Mouse (Mus musculus): ENCODE results near the gene Cdk11b. TPM values are rescaled to one million over a fixed set of nuclear protein-coding genes. Genes with fewer than 3 reads are reported as not detected.

Gene Cdk11b
- polyA plus RNA-seq, 1 experiment = 102 TPM

DNA sequence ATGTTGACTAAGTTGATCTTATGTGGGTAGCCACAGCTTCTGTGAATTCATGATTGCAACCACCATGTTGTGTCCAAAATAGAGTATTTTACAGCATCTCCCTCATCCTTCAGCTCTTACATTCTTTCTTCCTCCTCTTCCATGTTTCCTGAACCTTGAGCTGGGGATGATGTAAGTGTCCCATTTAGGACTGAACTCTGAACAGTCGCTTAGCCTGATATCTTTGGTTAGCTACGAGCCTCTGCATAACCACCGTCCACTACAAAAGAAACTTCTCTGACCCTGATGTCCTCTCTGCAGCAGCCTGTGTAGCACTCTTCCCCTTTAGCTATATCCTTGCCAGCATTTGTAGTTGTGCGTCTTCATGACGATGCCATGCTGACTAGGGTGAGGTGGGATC, 21.1 kb downstream of the Cdk11b start:
- H3K4me3 ChIP-seq (ENCODE audit: insufficient read depth, low read length) = no peak overlapping the region
- H3K27ac ChIP-seq (ENCODE audit: insufficient read depth, low read depth, low read length) = no peak overlapping the region
- TF ChIP-seq CTCF (IDR thresholded peaks at IDR 0.05; ENCODE audit: low read depth, low read length) = no peak
- no peak for TF ChIP-seq POLR2A (IDR thresholded peaks at IDR 0.05; ENCODE audit: borderline replicate concordance, low read depth, low read length)
- no peaks in the 10 kb centered on the region for H3K4me1 ChIP-seq (ENCODE audit: control insufficient read depth, insufficient read depth, low read length)

DNA sequence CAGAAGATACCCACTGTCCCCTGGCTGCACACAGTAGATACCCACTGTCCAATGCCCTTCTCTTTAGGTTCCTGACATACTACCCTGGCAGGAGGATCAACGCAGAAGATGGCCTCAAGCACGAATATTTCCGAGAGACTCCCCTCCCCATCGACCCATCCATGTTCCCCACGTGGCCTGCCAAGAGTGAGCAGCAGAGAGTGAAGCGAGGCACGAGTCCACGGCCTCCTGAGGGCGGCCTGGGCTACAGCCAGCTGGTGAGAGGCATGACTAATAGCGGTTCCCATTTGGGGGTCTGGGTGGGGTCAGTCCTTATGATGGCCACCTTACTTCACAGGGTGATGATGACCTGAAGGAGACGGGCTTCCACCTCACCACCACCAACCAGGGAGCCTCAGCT, 24.7 kb downstream of the Cdk11b start:
- 0 out of 2 replicates have a peak, but pooled peaks cover 3% of the 10 kb centered on the region for H3K4me1 ChIP-seq (ENCODE audit: control insufficient read depth, insufficient read depth, low read length)
- no peak for TF ChIP-seq CTCF (IDR thresholded peaks at IDR 0.05; ENCODE audit: low read depth, low read length)
- no peak for TF ChIP-seq POLR2A (IDR thresholded peaks at IDR 0.05; ENCODE audit: borderline replicate concordance, low read depth, low read length)
- H3K27ac ChIP-seq (ENCODE audit: insufficient read depth, low read depth, low read length) = no peak overlapping the region
- no peak overlapping the region for H3K4me3 ChIP-seq (ENCODE audit: insufficient read depth, low read length)

DNA sequence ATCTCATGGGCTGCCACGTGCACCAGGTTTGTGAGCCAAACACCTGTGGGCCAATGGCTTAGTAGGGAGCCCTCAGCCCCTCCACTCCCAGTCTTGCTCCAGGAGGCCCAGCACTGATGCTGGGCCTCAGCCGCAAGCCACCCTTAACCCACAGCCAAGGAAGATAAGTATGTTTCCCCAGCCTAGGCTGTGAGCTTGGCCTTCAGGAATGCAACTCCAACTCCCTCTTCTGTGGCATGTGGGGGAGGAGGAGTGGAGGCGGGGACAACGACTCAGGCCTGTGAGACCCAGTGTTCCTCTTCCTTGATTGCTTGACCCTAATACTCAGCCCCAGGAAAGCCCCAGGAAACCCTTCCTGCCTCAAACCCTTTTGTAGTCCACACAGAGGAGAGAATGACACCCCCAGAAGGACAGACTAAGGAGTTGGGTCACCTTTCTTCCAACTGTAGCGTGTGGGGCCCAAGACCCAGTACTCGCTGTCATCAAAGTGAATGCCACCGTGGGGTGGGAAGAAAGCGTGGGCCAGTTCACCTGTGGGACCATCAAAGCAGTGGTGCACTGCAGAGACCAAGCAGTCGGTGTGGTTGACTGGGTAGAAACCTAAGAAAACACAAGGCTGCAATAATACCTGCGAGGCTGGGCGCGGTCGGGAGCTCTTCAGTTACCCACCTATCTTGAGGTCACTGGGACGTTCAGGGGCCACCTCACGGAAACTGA, 27.1 kb downstream of the Cdk11b start:
- TF ChIP-seq CTCF (IDR thresholded peaks at IDR 0.05; ENCODE audit: low read depth, low read length) (no peak), POLR2A (IDR thresholded peaks at IDR 0.05; ENCODE audit: borderline replicate concordance, low read depth, low read length) (no peak)
- Histone ChIP-seq H3K4me3 (ENCODE audit: insufficient read depth, low read length) (no peak overlapping the region), H3K4me1 (ENCODE audit: control insufficient read depth, insufficient read depth, low read length) (peaks cover 5% of the 10 kb centered on the region; the same call in 1 of the 2 replicates), H3K27ac (ENCODE audit: insufficient read depth, low read depth, low read length) (no peak overlapping the region)

DNA sequence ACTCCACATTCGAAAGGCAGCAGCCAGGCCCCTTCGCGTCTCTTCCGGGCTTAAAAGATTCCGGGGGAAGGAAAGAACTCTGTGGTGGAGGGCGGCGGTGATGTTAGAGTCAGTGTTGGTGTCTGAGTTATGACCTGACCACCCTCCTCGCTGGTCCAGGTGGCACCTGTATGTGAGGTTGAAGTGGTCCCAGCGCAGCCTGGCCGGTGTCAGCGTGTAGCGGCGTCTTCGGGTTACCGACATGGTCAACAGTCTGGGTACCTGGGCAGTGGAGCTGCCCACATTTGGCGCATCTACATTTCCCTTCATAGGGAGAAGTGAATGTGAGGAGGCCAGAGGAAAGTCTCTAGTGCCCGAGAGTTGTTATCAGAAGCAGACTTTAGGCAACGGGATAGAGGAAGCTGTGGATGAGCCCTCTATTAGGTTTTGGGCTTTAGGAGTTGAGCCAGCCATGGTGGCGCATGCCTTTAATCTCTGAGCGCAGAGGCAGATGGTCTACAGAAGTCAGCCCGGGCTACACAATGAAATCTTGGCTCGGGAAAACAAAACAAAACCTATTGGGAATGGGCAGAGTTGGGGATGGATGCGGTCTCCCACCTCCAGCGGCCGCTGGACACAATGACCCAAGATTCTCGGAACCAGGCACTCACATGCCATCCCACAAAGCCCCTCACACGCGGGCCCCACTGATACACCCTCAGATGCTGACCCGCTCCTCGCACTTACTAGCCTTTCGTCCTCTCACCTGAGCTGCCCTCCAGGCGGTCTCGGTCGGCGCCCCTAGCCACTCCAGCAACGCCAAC, 27.8 kb downstream of the Cdk11b start:
- H3K27ac ChIP-seq (ENCODE audit: insufficient read depth, low read depth, low read length) = no peak overlapping the region
- TF ChIP-seq POLR2A (IDR thresholded peaks at IDR 0.05; ENCODE audit: borderline replicate concordance, low read depth, low read length) (no peak), CTCF (IDR thresholded peaks at IDR 0.05; ENCODE audit: low read depth, low read length) (no peak)
- peaks cover 5% of the 10 kb centered on the region; the same call in 1 of the 2 replicates for H3K4me1 ChIP-seq (ENCODE audit: control insufficient read depth, insufficient read depth, low read length)
- no peak overlapping the region for H3K4me3 ChIP-seq (ENCODE audit: insufficient read depth, low read length)

DNA sequence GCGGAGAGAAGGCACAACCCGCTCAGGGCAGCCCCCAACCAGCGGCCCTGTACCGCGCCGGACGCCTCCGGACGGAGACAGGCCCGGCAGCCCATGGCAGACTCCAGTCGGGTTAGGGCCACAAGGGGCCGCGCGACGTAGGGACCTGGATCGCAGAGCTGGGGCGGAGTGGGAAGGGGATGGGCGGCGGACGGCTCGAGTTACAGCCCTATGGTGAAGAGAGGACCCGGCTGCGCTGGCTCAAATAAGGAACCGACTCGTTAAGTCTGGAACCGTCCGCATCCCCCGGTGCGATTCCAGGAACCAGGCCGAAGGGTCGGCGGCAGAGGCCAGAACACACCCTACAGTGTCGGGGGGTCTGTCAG, 28.4 kb downstream of the Cdk11b start, which contains the start of gene Mmp23:
TSS of gene Mmp23 (minus strand) at position 299 of the 365 bp plus-strand sequence.
- no peak within 1 kb of the TSS for H3K27ac ChIP-seq (ENCODE audit: insufficient read depth, low read depth, low read length)
- peaks cover 5% of the 10 kb centered on the region; the same call in 1 of the 2 replicates for H3K4me1 ChIP-seq (ENCODE audit: control insufficient read depth, insufficient read depth, low read length)
- H3K4me3 ChIP-seq (ENCODE audit: insufficient read depth, low read length) = peak within 1 kb of the TSS; percentile 31
- TF ChIP-seq CTCF (IDR thresholded peaks at IDR 0.05; ENCODE audit: low read depth, low read length) = no peak
- TF ChIP-seq POLR2A (IDR thresholded peaks at IDR 0.05; ENCODE audit: borderline replicate concordance, low read depth, low read length) = no peak

DNA sequence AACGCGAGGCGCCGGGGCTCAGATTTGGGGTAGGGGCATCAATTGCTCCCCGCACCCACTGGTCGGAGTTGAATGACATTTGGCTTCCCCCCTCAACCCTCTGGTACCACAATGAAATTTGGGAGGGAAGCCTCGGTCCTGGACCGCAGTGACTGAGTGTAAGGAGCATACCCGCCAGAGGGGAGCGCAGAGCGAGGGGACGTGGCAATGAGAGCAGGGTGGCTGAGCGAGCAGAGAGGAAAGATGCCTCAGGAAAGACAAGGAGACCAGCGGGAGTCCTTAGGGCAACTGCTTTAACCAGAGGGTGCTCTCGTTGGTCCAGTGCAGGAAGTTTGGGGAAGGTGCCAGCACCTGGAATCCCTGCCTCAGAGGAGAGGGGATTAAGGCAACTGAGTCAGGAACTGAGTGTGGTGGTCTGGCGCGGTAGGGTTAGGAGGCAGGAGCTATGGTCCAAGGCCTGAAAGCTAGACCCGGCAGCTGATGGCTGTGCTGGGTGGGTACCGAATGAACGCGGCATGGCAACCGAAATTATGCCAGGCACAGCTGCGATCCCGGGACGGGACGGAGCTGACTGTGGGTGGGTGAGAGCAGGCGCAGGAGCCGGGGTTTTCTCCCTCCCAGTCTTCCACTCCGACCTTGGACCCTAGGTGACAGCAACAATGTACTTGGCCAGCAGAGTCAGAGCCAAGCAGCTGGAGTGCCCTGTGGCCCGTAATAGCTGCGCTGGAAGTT, 29.0 kb downstream of the Cdk11b start:
- H3K4me1 ChIP-seq (ENCODE audit: control insufficient read depth, insufficient read depth, low read length) = peaks cover 5% of the 10 kb centered on the region; the same call in 1 of the 2 replicates
- no peak for TF ChIP-seq POLR2A (IDR thresholded peaks at IDR 0.05; ENCODE audit: borderline replicate concordance, low read depth, low read length)
- no peak for TF ChIP-seq CTCF (IDR thresholded peaks at IDR 0.05; ENCODE audit: low read depth, low read length)
- H3K27ac ChIP-seq (ENCODE audit: insufficient read depth, low read depth, low read length) = no peak overlapping the region
- H3K4me3 ChIP-seq (ENCODE audit: insufficient read depth, low read length) = peak overlapping the region; percentile 31

DNA sequence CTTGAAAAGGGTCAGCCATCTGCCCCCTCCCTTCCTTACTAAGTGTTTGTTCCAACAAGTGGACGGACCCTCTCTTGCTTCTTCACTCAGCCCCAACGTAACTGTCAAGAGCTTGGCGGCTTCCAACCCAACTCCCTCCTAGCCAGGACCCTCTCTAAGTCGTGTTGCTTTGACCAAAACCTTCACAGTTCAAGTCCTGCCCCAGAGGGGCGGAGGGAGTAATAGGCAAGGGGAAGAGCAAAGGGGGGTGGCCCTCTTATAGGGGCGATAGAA, 29.5 kb downstream of the Cdk11b start:
- no peak overlapping the region for H3K27ac ChIP-seq (ENCODE audit: insufficient read depth, low read depth, low read length)
- TF ChIP-seq CTCF (IDR thresholded peaks at IDR 0.05; ENCODE audit: low read depth, low read length) (no peak), POLR2A (IDR thresholded peaks at IDR 0.05; ENCODE audit: borderline replicate concordance, low read depth, low read length) (no peak)
- peaks cover 5% of the 10 kb centered on the region; the same call in 1 of the 2 replicates for H3K4me1 ChIP-seq (ENCODE audit: control insufficient read depth, insufficient read depth, low read length)
- H3K4me3 ChIP-seq (ENCODE audit: insufficient read depth, low read length) = peak overlapping the region; percentile 31; the same call in 1 of the 2 replicates

DNA sequence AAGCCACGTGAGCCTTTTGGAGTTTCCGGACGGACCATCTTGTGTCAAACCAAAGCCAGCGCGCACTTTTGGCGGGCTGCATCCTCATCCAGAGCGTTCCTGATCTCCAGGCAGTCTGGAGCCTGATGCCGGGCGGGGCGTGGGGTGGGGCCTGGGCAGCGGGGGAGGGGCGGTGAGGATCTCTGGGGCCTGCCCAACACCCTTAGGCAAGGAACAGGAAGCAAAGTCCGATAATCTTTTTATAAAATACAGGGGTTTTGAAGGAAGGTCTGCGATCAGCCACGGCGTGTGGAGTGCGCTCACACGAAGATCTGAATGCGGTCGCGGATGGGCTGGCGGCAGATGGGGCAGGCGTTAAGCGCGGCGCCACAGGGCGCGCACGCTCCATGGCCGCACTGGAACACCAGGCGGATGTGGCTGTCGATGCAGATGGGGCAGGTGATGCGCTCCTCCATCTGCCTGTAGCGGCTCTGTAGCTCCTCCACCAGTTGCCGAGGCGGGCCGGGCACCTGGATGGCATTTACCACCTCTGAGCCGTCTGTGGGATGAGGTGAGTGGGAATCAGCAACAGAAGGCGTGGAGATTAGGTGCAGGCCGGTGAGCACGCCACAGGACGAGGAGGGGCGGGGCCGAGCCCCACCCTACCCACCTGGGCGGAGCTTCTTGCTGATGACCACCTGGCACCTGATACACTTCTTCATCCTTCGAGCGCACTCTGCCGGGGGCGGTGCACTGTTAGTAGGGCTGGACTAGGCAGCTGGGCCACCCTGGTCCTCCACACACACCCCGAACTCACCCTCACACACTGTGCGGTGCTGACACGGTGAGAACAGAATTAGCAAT, 30.0 kb downstream of the Cdk11b start:
- H3K4me3 ChIP-seq (ENCODE audit: insufficient read depth, low read length) = peak overlapping the region; percentile 50
- TF ChIP-seq POLR2A (IDR thresholded peaks at IDR 0.05; ENCODE audit: borderline replicate concordance, low read depth, low read length) (no peak), CTCF (IDR thresholded peaks at IDR 0.05; ENCODE audit: low read depth, low read length) (no peak)
- no peak overlapping the region for H3K27ac ChIP-seq (ENCODE audit: insufficient read depth, low read depth, low read length)
- H3K4me1 ChIP-seq (ENCODE audit: control insufficient read depth, insufficient read depth, low read length) = peaks cover 5% of the 10 kb centered on the region; the same call in 1 of the 2 replicates

DNA sequence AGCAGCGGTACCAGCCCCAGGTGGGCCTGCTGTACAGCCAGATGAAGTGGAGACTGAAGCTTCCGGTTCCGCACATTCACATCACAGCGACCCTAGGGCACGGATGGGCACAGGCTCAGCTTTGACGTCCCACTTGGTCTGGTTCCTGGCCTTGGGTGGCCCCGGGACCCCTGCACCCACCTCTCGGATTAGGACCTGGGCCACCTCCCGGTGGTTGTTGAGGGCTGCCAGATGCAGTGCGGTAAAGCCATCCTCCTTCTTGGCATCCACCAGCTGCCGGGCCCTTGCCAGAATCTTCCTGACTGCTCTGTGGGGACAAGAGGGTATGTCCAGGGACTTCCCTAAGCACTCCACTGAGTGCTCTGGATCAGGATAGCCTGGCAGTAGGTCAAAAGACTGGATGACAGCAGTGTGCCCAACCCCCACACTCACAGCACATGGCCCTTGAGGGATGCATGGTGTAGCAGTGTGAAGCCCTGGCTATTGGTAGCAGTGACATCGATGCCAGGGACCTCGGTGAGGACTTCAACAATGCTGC, 31.6 kb downstream of the Cdk11b start:
- H3K4me3 ChIP-seq (ENCODE audit: insufficient read depth, low read length) = no peak overlapping the region
- TF ChIP-seq CTCF (IDR thresholded peaks at IDR 0.05; ENCODE audit: low read depth, low read length) (no peak), POLR2A (IDR thresholded peaks at IDR 0.05; ENCODE audit: borderline replicate concordance, low read depth, low read length) (no peak)
- H3K4me1 ChIP-seq (ENCODE audit: control insufficient read depth, insufficient read depth, low read length) = peaks cover 5% of the 10 kb centered on the region; the same call in 1 of the 2 replicates
- H3K27ac ChIP-seq (ENCODE audit: insufficient read depth, low read depth, low read length) = no peak overlapping the region

Data from bone marrow macrophage, adult 2 months (primary cell).